In the genomic region with DNA sequence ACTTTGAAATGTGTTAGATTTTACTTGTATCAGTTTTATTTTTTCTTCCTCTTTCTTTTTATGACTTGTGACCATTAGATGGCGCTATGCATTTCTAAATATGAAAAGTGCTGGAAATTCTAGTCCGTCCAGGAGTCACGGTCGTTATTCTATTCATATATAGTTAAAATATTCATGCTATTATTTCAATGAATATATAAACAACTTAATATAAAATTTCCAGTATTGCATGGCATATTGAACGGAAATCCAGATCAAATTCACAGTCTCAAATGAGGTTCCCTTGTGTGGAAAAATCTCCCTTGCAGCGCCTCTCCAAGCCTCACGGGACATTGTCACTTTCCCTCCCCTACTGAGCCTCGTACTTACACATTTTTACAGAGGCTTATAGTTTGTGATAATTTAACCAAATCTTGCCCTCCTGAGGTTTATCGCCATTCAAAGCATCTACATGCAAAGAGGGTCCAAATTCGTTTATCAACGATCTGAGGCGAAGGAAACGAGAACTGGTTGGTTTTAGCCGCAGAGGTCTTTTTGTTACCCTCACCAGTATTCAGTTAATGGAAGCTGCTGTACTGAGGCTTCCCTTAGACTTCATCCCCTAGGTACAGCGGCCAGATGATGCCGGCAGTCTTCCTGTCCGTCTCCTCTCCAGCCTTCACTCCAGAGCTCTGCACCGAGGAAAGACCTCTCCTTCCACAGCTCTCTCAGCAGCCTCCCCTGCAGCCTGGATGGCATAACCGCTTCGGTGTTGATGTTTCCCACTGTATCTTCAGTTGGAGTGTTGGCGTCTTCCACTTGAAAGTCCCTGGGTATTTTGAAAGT, we compare ENCODE assay signal across 8 mouse cellular contexts. TPM values are rescaled to one million over a fixed set of nuclear protein-coding genes. Genes with fewer than 3 reads are reported as not detected.
A peak's percentile ranks its signal among the peaks of the same experiment; 100 is the strongest.
DNase-seq lines count a peak whose midpoint lies in the region; ATAC-seq and TF ChIP-seq lines count a peak whose summit lies in the region.

No protein-coding gene starts in this region.

- peaks cover 11% of the 10 kb centered on the region; the same call in 1 of the 2 replicates for H3K4me1 ChIP-seq in forebrain, embryonic 10.5 days
- no peaks in the 10 kb centered on the region for H3K4me1 ChIP-seq in intestine, postnatal 0 days (replicated peaks; ENCODE audit: control insufficient read depth, insufficient read depth, low read length)
- H3K4me1 ChIP-seq in midbrain, embryonic 12.5 days: peaks cover 8% of the 10 kb centered on the region; the same call in 1 of the 2 replicates

- 0 out of 2 replicates have a peak overlapping the region, but pooled peaks have one; percentile 11 for H3K27ac ChIP-seq in forebrain, embryonic 10.5 days
- no peak overlapping the region for H3K27ac ChIP-seq in intestine, postnatal 0 days (ENCODE audit: low read depth, low read length)
- H3K27ac ChIP-seq in midbrain, embryonic 12.5 days (replicated peaks): no peak overlapping the region

- peaks cover 14% of the 10 kb centered on the region for H3K27me3 ChIP-seq in forebrain, embryonic 10.5 days (ENCODE audit: poor library complexity, severe bottlenecking)
- no peaks in the 10 kb centered on the region for H3K27me3 ChIP-seq in intestine, postnatal 0 days (replicated peaks; ENCODE audit: control insufficient read depth, insufficient read depth, low read length)
- peaks cover 9% of the 10 kb centered on the region; the same call in 1 of the 2 replicates for H3K27me3 ChIP-seq in midbrain, embryonic 12.5 days

- H3K9ac ChIP-seq in intestine, postnatal 0 days (ENCODE audit: low read depth, low read length): peak overlapping the region; percentile 37; the same call in 1 of the 2 replicates
- H3K9ac ChIP-seq in midbrain, embryonic 12.5 days (replicated peaks): peak overlapping the region; percentile 37; the same call in 1 of the 2 replicates

- peak overlapping the region; percentile 66 for H3K4me2 ChIP-seq in intestine, postnatal 0 days (replicated peaks; ENCODE audit: low read depth)
- H3K4me2 ChIP-seq in midbrain, embryonic 12.5 days (replicated peaks): peak overlapping the region; percentile 54

- no peaks in the 10 kb centered on the region for H3K36me3 ChIP-seq in forebrain, embryonic 10.5 days (replicated peaks)
- H3K36me3 ChIP-seq in intestine, postnatal 0 days (ENCODE audit: control insufficient read depth, insufficient read depth): no peaks in the 10 kb centered on the region
- no peaks in the 10 kb centered on the region for H3K36me3 ChIP-seq in midbrain, embryonic 12.5 days

- H3K9me3 ChIP-seq in forebrain, embryonic 10.5 days: peaks cover 3% of the 10 kb centered on the region; the same call in 1 of the 2 replicates
- H3K9me3 ChIP-seq in intestine, postnatal 0 days (ENCODE audit: control insufficient read depth): no peaks in the 10 kb centered on the region
- H3K9me3 ChIP-seq in midbrain, embryonic 12.5 days: no peaks in the 10 kb centered on the region

- DNase-seq in cerebellum, postnatal 25 days: peak; percentile 22
- no peak for DNase-seq in cerebellum, adult 18-20 months
- DNase-seq in MEL-GATA-1-ER (ENCODE audit: extremely low read depth, low read depth): peak; percentile 68
- no peak for DNase-seq in forebrain, embryonic 10.5 days (ENCODE audit: extremely low spot score, low spot score)
- DNase-seq in adrenal gland, postnatal 4 days (ENCODE audit: low spot score in 2 of 2): no peak
- DNase-seq in urinary bladder, postnatal 10 days (ENCODE audit: low spot score): no peak

- H3K4me3 ChIP-seq in forebrain, embryonic 10.5 days: peak overlapping the region; percentile 39
- peak overlapping the region; percentile 36 for H3K4me3 ChIP-seq in intestine, postnatal 0 days (ENCODE audit: low read depth, low read length)
- peak overlapping the region; percentile 32 for H3K4me3 ChIP-seq in midbrain, embryonic 12.5 days

- no peak for ATAC-seq in intestine, postnatal 0 days
- 0 out of 2 replicates have a peak, but pooled peaks have one; percentile 41 for ATAC-seq in midbrain, embryonic 12.5 days (ENCODE audit: low FRiP score, low read depth)

- peak; percentile 61 for TF ChIP-seq CTCF in intestine, postnatal 0 days (IDR thresholded peaks at IDR 0.05; ENCODE audit: low read depth)

- WGBS in forebrain, embryonic 10.5 days: 24% methylated on average over 21 of the region's 21 CpGs
- WGBS in intestine, postnatal 0 days: 18% methylated on average over 21 of the region's 21 CpGs
- 23% methylated on average over 21 of the region's 21 CpGs for WGBS in midbrain, embryonic 12.5 days

RNA-seq across cellular contexts. Expression of gene Tmem30b, which starts 18.8 kb away (rescaled TPM):
- polyA plus RNA-seq in forebrain, embryonic 10.5 days (2016; fragmentation: Nextera tagmentation; extraction: Ambion mirVana): 3.8 and 5.0 TPM in 2 replicates
- 83.6 and 84.5 TPM in 2 replicates for polyA plus RNA-seq in intestine, postnatal 0 days (2015; fragmentation: Nextera tagmentation; extraction: Ambion mirVana)
- polyA plus RNA-seq in midbrain, embryonic 12.5 days (2016; fragmentation: Nextera tagmentation; extraction: Ambion mirVana): 2.0 TPM in 2 replicates
- total RNA-seq in adrenal gland, postnatal 4 days (2021): 1 to 10 TPM; 2.8 to 3.3 TPM

RNA-seq across cellular contexts. Expression of gene Prkch, which starts 19.6 kb away (rescaled TPM):
- polyA plus RNA-seq in forebrain, embryonic 10.5 days (2016; fragmentation: Nextera tagmentation; extraction: Ambion mirVana): 3.8 and 4.8 TPM in 2 replicates
- 3.3 and 3.7 TPM in 2 replicates for polyA plus RNA-seq in intestine, postnatal 0 days (2015; fragmentation: Nextera tagmentation; extraction: Ambion mirVana)
- 7.0 TPM in 2 replicates for polyA plus RNA-seq in midbrain, embryonic 12.5 days (2016; fragmentation: Nextera tagmentation; extraction: Ambion mirVana)
- total RNA-seq in adrenal gland, postnatal 4 days (2021): 10 to 100 TPM; 19.3 to 21.3 TPM

Comparison
In these comparisons a context has a peak if more than half of its experiments do, and no peak if none do; other contexts are left out.
1. DNase-seq: peak in cerebellum, postnatal 25 days (2 of 2) and MEL-GATA-1-ER (single experiment); none in cerebellum, adult 18-20 months (0 of 2), forebrain, embryonic 10.5 days (single experiment), adrenal gland, postnatal 4 days (0 of 2) and urinary bladder, postnatal 10 days (single experiment).
2. RNA of gene Tmem30b, which starts 18.8 kb away (polyA plus RNA-seq): 83.6 to 84.5 TPM in intestine, postnatal 0 days; 3.8 to 5.0 TPM in forebrain, embryonic 10.5 days and 2.0 TPM in midbrain, embryonic 12.5 days; every median in the first group is over 10 times any median in the second.
3. Peak in every context shown above with its lines, with median percentiles within 50 percentile points of each other: H3K4me3 ChIP-seq.